Mouse (Mus musculus): ENCODE data around the gene Cxadr. TPM values are rescaled to one million over a fixed set of nuclear protein-coding genes. Genes with fewer than 3 reads are reported as not detected.

Gene Cxadr
- total and polyA plus RNA-seq, 3 experiments, result 0.33 TPM; not detected in 2

- Histone ChIP-seq H3K4me1 (ENCODE audit: control insufficient read depth in 1 of 2, insufficient read depth in 2 of 2, low read length in 2 of 2) (no peaks in the 10 kb centered on the region), H3K79me2 (ENCODE audit: control insufficient read depth, insufficient read depth, low read length, poor library complexity) (no peaks in the 10 kb centered on the region), H3K4me3 (ENCODE audit: control insufficient read depth in 1 of 2, insufficient read depth in 1 of 2, low read depth in 2 of 2, low read length in 2 of 2) (no peak overlapping the region), H3K9ac (ENCODE audit: control insufficient read depth, low read depth, low read length, poor library complexity, severe bottlenecking) (no peak overlapping the region), H3K36me3 (ENCODE audit: control insufficient read depth in 1 of 2, insufficient read depth in 2 of 2, low read length in 2 of 2) (no peaks in the 10 kb centered on the region), H3K9me3 (replicated peaks; ENCODE audit: insufficient read depth, low read length) (no peaks in the 10 kb centered on the region), H3K27ac (ENCODE audit: control insufficient read depth, low read depth, low read length) (no peak overlapping the region), H3K27me3 (ENCODE audit: control insufficient read depth in 1 of 2, insufficient read depth in 2 of 2, low read length in 2 of 2) (no peaks in the 10 kb centered on the region)
- no peak for DNase-seq (ENCODE audit: low read depth, low spot score)
- TF ChIP-seq RCOR1 (IDR thresholded peaks at IDR 0.05; ENCODE audit: low read depth, low read length), result no peak
- TF ChIP-seq MAZ (IDR thresholded peaks at IDR 0.05; ENCODE audit: low read depth, low read length), result no peak
- no peak for TF ChIP-seq ZKSCAN1 (IDR thresholded peaks at IDR 0.05; ENCODE audit: low read depth, low read length)
- TF ChIP-seq POLR2AphosphoS5 (IDR thresholded peaks at IDR 0.05; ENCODE audit: borderline replicate concordance, low read depth, low read length), result no peak
- no peak for TF ChIP-seq ZMIZ1 (IDR thresholded peaks at IDR 0.05; ENCODE audit: low read depth, low read length)
- no peak for TF ChIP-seq BHLHE40 (IDR thresholded peaks at IDR 0.05; ENCODE audit: borderline replicate concordance, low read depth, low read length)
- TF ChIP-seq ETS1 (IDR thresholded peaks at IDR 0.05; ENCODE audit: low read depth, low read length), result no peak
- TF ChIP-seq TBP (IDR thresholded peaks at IDR 0.05; ENCODE audit: low read depth, low read length), result no peak
- TF ChIP-seq GATA1 (IDR thresholded peaks at IDR 0.05; ENCODE audit: low read depth, low read length), result no peak
- TF ChIP-seq MXI1 (IDR thresholded peaks at IDR 0.05; ENCODE audit: low read depth, low read length), result no peak
- TF ChIP-seq HCFC1 (IDR thresholded peaks at IDR 0.05; ENCODE audit: low read depth, low read length), result no peak
These were observed 41.0 kb upstream of the Cxadr start for GRCm38 (mm10) chr16:78260070-78260879.

GRCm38 (mm10) chr16:78261520-78261919, 39.8 kb upstream of the Cxadr start:
- TF ChIP-seq GABPA (IDR thresholded peaks at IDR 0.05; ENCODE audit: low read depth, low read length) (no peak), RAD21 (IDR thresholded peaks at IDR 0.05; ENCODE audit: low read depth, low read length) (no peak), NELFE (IDR thresholded peaks at IDR 0.05; ENCODE audit: low read depth, low read length) (no peak), TAL1 (IDR thresholded peaks at IDR 0.05; ENCODE audit: low read length) (no peak)
- no peaks in the 10 kb centered on the region for H3K4me1 ChIP-seq (ENCODE audit: control insufficient read depth in 1 of 2, insufficient read depth in 2 of 2, low read length in 2 of 2)
- no peak overlapping the region for H3K9ac ChIP-seq (ENCODE audit: control insufficient read depth, low read depth, low read length, poor library complexity, severe bottlenecking)
- no peak overlapping the region for H3K4me3 ChIP-seq (ENCODE audit: control insufficient read depth in 1 of 2, insufficient read depth in 1 of 2, low read depth in 2 of 2, low read length in 2 of 2)
- no peaks in the 10 kb centered on the region for H3K27me3 ChIP-seq (ENCODE audit: control insufficient read depth in 1 of 2, insufficient read depth in 2 of 2, low read length in 2 of 2)
- no peaks in the 10 kb centered on the region for H3K36me3 ChIP-seq (ENCODE audit: control insufficient read depth in 1 of 2, insufficient read depth in 2 of 2, low read length in 2 of 2)
- DNase-seq (ENCODE audit: low read depth, low spot score), result no peak
- no peak overlapping the region for H3K27ac ChIP-seq (ENCODE audit: control insufficient read depth, low read depth, low read length)
- H3K79me2 ChIP-seq (ENCODE audit: control insufficient read depth, insufficient read depth, low read length, poor library complexity), result no peaks in the 10 kb centered on the region
- H3K9me3 ChIP-seq (replicated peaks; ENCODE audit: insufficient read depth, low read length), result no peaks in the 10 kb centered on the region
